Mouse (Mus musculus) bone marrow macrophage, adult 2 months (primary cell): ENCODE data around the gene Trim17.

Experiments used
- CTCF ChIP-seq: IDR thresholded peaks from 2 replicates; pipeline ENCODE4 v1.5.1; 2012; ENCODE audit warnings: low read depth, mild to moderate bottlenecking, low read length, moderate library complexity
- POLR2A ChIP-seq: IDR thresholded peaks from 2 replicates; pipeline ENCODE4 v1.6.1; 2012; ENCODE audit warnings: mild to moderate bottlenecking, low read depth, low read length, borderline replicate concordance

- TF ChIP-seq CTCF (no peak), POLR2A (no peak)
These were observed 32.1 kb upstream of the Trim17 start for GRCm38 (mm10) chr11:58922420-58922819.
